Mouse (Mus musculus): ENCODE results near the gene Thra. TPM values are rescaled to one million over a fixed set of nuclear protein-coding genes. Genes with fewer than 3 reads are reported as not detected.
"Not testable (repeated sequence)": the region's sequence is repeated elsewhere in the genome, so short reads cannot be mapped to it uniquely, and the experiment has no call there.

Thra gene
- polyA plus RNA-seq, 1 experiment from 2014 or later: 6.1 TPM

DNA sequence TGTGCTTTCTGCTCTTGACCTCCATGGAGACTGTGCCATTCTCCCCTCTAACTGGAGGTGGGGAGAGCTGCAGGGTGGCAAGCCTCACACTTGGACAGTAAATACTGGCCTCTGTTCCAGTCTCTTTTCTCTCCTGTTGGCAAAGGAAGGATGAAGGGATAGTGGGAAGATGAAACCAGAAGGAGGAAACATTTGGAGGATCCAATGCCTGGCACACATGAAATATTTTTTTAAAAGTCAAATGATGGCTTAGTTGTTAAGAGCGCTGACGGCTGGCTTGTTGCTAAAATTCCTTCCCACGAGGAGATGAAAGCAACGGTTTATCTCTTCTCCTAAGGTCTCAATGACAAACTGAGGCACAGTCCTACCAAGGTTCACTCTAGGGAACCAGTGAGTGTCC lies 5.3 kb upstream of the Thra start:
- H3K4me2 ChIP-seq (ENCODE audit: low read depth, low read length): no peak overlapping the region
- H3K9ac ChIP-seq (replicated peaks): no peak overlapping the region
- H3K36me3 ChIP-seq (replicated peaks; ENCODE audit: insufficient read depth, low read length): no peaks in the 10 kb centered on the region
- peaks cover 4% of the 10 kb centered on the region for H3K4me1 ChIP-seq (ENCODE audit: insufficient read depth)
- no peak overlapping the region for H3K4me3 ChIP-seq (ENCODE audit: low read depth, low read length)
- no peak for TF ChIP-seq EP300 (IDR thresholded peaks at IDR 0.05; ENCODE audit: low read depth)
- no peak for TF ChIP-seq CTCF (IDR thresholded peaks at IDR 0.05; ENCODE audit: low read depth)
- DNase-seq (no peak), ATAC-seq (no peak)
- WGBS (ENCODE audit: insufficient replicate concordance): 88% methylated on average over 4 of the region's 4 CpGs
- H3K27ac ChIP-seq (ENCODE audit: low read depth): no peak overlapping the region
- peaks cover 5% of the 10 kb centered on the region; the same call in 1 of the 2 replicates for H3K9me3 ChIP-seq (ENCODE audit: low read length)
- no peaks in the 10 kb centered on the region for H3K27me3 ChIP-seq (ENCODE audit: insufficient read depth, low read length)

DNA sequence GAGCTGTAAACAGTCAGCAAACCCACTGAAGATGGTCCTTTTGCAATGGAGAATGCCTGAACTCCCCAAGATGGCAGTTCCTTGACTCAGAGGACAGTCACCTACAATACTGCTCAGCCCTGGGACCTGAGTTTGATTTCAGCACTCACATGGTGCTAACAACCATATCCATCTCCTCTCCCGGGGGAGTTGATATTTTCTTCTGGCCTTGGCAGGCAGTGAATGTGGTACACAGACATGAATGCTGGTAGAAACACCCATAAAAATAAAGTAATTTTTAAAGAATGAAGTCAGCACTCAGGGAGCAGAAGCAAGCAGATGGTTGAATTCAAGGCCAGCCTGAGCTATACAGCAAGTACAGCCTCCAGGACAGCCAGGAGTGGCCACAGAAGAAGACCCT lies 4.3 kb upstream of the Thra start:
- ATAC-seq (no peak), DNase-seq (no peak)
- peaks cover 5% of the 10 kb centered on the region; the same call in 1 of the 2 replicates for H3K9me3 ChIP-seq (ENCODE audit: low read length)
- no peak for TF ChIP-seq EP300 (IDR thresholded peaks at IDR 0.05; ENCODE audit: low read depth)
- no peak for TF ChIP-seq CTCF (IDR thresholded peaks at IDR 0.05; ENCODE audit: low read depth)
- H3K27ac ChIP-seq (ENCODE audit: low read depth): no peak overlapping the region
- H3K9ac ChIP-seq (replicated peaks): no peak overlapping the region
- H3K27me3 ChIP-seq (ENCODE audit: insufficient read depth, low read length): no peaks in the 10 kb centered on the region
- H3K4me1 ChIP-seq (ENCODE audit: insufficient read depth): peaks cover 13% of the 10 kb centered on the region
- H3K36me3 ChIP-seq (replicated peaks; ENCODE audit: insufficient read depth, low read length): no peaks in the 10 kb centered on the region
- H3K4me3 ChIP-seq (ENCODE audit: low read depth, low read length): no peak overlapping the region
- WGBS (ENCODE audit: insufficient replicate concordance): 71% methylated on average over 1 of the region's 1 CpGs
- no peak overlapping the region for H3K4me2 ChIP-seq (ENCODE audit: low read depth, low read length)

DNA sequence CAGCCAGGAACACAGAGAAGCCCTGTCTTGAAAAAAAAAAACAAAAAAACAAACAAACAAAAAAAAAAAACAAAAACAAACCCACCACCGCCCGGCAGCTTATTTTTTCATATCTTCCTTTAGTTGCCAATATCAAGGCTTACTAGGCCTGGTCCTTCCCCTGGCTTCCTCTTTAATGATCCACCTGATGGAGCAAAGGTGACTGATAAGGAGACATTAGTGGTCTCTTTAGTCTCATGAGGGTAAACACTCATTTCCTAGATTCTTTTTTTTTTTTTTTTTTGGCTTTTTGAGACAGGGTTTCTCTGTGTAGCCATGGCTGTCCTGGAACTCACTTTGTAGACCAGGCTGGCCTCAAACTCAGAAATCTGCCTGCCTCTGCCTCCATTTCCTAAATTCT lies 3.2 kb upstream of the Thra start:
- not testable (repeated sequence) for H3K4me3 ChIP-seq (ENCODE audit: low read depth, low read length); H3K9me3 ChIP-seq (ENCODE audit: low read length); DNase-seq; ATAC-seq; H3K9ac ChIP-seq (replicated peaks); H3K27ac ChIP-seq (ENCODE audit: low read depth); H3K27me3 ChIP-seq (ENCODE audit: insufficient read depth, low read length); H3K36me3 ChIP-seq (replicated peaks; ENCODE audit: insufficient read depth, low read length); H3K4me2 ChIP-seq (ENCODE audit: low read depth, low read length)
- WGBS (ENCODE audit: insufficient replicate concordance): 84% methylated on average over 2 of the region's 2 CpGs
- H3K4me1 ChIP-seq (ENCODE audit: insufficient read depth): peaks cover 14% of the 10 kb centered on the region

DNA sequence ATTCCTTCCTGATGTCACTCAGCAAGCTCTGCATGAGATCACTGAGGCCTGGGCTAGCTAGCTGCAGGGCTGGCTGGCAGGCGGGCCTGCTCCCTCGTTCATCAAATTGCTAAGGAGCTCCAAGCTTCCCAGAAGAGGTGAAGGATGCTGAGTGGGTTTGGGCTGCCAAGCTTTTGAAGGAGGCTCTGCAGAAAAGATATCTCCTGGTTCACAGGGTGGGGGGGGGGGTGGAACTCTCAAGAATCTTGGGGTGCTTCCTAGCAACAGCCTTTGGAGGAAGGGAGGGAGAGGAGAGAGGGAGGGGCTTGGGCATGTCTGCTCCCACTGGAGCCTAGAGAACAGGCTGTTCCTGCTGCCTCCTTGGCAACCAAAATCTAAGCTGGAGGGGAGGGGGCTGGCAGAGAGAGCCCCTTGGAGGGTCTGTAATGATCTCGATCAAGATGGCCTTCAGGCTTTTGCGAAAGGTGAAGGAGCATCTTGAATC lies 2.0 kb upstream of the Thra start:
- no peak overlapping the region for H3K27ac ChIP-seq (ENCODE audit: low read depth)

DNA sequence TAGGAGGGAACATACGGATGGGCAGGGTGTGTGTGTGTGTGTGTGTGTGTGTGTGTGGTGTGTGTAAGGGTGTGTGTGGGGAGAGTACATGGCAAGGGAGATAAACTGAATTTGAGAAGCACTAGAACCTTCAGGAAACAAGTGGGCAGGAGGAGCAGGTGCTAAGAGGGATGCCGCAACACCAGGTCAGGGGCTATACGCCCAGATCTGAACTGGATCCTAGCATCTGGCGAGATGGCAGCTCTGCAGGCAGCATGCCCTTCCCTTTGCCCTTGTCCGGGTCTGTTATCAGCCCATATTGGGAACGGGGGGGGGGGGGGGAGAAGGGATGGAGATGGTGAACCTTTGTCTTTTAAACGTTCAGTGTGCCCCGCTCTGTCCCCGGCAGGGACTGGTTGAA lies 1.5 kb upstream of the Thra start:
- Histone ChIP-seq H3K27ac (ENCODE audit: low read depth) (no peak overlapping the region), H3K9ac (replicated peaks) (no peak overlapping the region), H3K36me3 (replicated peaks; ENCODE audit: insufficient read depth, low read length) (no peaks in the 10 kb centered on the region), H3K4me1 (ENCODE audit: insufficient read depth) (peaks cover 31% of the 10 kb centered on the region), H3K27me3 (ENCODE audit: insufficient read depth, low read length) (no peaks in the 10 kb centered on the region), H3K4me2 (ENCODE audit: low read depth, low read length) (no peak overlapping the region), H3K4me3 (ENCODE audit: low read depth, low read length) (no peak overlapping the region), H3K9me3 (ENCODE audit: low read length) (peaks cover 5% of the 10 kb centered on the region; the same call in 1 of the 2 replicates)
- no peak for ATAC-seq
- 44% methylated on average over 9 of the region's 9 CpGs for WGBS (ENCODE audit: insufficient replicate concordance)
- no peak for DNase-seq
- TF ChIP-seq CTCF (IDR thresholded peaks at IDR 0.05; ENCODE audit: low read depth) (no peak), EP300 (IDR thresholded peaks at IDR 0.05; ENCODE audit: low read depth) (no peak)

More for the DNA sequence above, 2.0 kb upstream of the Thra start:
- DNase-seq (no peak), ATAC-seq (no peak)
- Histone ChIP-seq H3K9me3 (ENCODE audit: low read length) (peaks cover 5% of the 10 kb centered on the region; the same call in 1 of the 2 replicates), H3K4me3 (ENCODE audit: low read depth, low read length) (no peak overlapping the region), H3K27me3 (ENCODE audit: insufficient read depth, low read length) (no peaks in the 10 kb centered on the region), H3K9ac (replicated peaks) (no peak overlapping the region), H3K4me2 (ENCODE audit: low read depth, low read length) (no peak overlapping the region), H3K4me1 (ENCODE audit: insufficient read depth) (peaks cover 27% of the 10 kb centered on the region), H3K36me3 (replicated peaks; ENCODE audit: insufficient read depth, low read length) (no peaks in the 10 kb centered on the region)
- 67% methylated on average over 4 of the region's 4 CpGs for WGBS (ENCODE audit: insufficient replicate concordance)
- TF ChIP-seq CTCF (IDR thresholded peaks at IDR 0.05; ENCODE audit: low read depth) (no peak), EP300 (IDR thresholded peaks at IDR 0.05; ENCODE audit: low read depth) (no peak)

DNA sequence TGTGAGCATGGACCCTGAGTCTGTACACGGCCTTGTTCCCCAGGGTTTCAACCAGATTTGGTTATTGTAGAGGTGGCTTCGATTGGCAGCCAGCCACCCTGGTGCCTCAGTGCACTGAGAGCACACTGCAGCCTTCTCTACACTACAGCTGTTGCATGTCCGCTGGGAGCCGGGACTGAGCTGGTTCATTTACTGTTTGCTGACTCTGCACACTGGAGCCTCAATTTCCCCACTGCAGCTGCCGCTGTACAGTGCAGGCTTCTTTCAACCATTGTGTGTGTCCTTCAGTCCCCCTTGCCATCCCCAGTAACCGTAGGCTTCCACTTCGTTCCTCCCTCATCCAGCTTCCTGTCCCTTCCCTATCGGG lies 429 bp upstream of the Thra start:
- no peaks in the 10 kb centered on the region for H3K27me3 ChIP-seq (ENCODE audit: insufficient read depth, low read length)
- H3K9me3 ChIP-seq (ENCODE audit: low read length): no peaks in the 10 kb centered on the region
- peak overlapping the region; percentile 95 for H3K27ac ChIP-seq (ENCODE audit: low read depth)
- DNase-seq (no peak), ATAC-seq (no peak)
- H3K4me3 ChIP-seq (ENCODE audit: low read depth, low read length): peak overlapping the region; percentile 99
- peaks cover 38% of the 10 kb centered on the region for H3K4me1 ChIP-seq (ENCODE audit: insufficient read depth)
- H3K4me2 ChIP-seq (ENCODE audit: low read depth, low read length): peak overlapping the region; percentile 94
- whole genome bisulfite sequencing (ENCODE audit: insufficient replicate concordance): 15% methylated on average over 8 of the region's 8 CpGs
- H3K36me3 ChIP-seq (replicated peaks; ENCODE audit: insufficient read depth, low read length): no peaks in the 10 kb centered on the region
- TF ChIP-seq EP300 (IDR thresholded peaks at IDR 0.05; ENCODE audit: low read depth) (no peak), CTCF (IDR thresholded peaks at IDR 0.05; ENCODE audit: low read depth) (no peak)
- H3K9ac ChIP-seq (replicated peaks): peak overlapping the region; percentile 96

All from liver, postnatal 0 days (tissue).